Mouse (Mus musculus) forebrain, embryonic 11.5 days (tissue): ENCODE data around the gene Cc2d2a. TPM values are rescaled to one million over a fixed set of nuclear protein-coding genes. Genes with fewer than 3 reads are reported as not detected.
A peak's percentile ranks its signal among the peaks of the same experiment; 100 is the strongest.

Experiments used
- ATAC-seq: fragments of 200-750 bp; cut with Nextera tagmentation; replicated peaks from 2 replicates; pipeline ENCODE4 v1.8.0; 2017; ENCODE audit warnings: moderate TSS enrichment; ENCODE audit not compliant: low FRiP score
- DNase-seq: peaks from one replicate; pipeline ENCODE4 v3.0.0-alpha.2; 2017; ENCODE audit warnings: low spot score
- H3K27ac ChIP-seq: fragments of 300-500 bp; sonication (generic); 2 replicates; pipeline ENCODE4 v1.5.1; 2014; ENCODE audit warnings: low read depth, low read length
- H3K27me3 ChIP-seq: fragments of 300-500 bp; sonication (generic); 2 replicates; pipeline ENCODE4 v1.6.1; 2014; ENCODE audit warnings: mild to moderate bottlenecking, low read length, mixed read lengths; ENCODE audit not compliant: control insufficient read depth, insufficient read depth
- H3K36me3 ChIP-seq: fragments of 300-500 bp; sonication (generic); 2 replicates; pipeline ENCODE4 v1.6.1; 2014; ENCODE audit warnings: mild to moderate bottlenecking, low read length, moderate library complexity, mixed read lengths; ENCODE audit not compliant: control insufficient read depth, insufficient read depth
- H3K4me1 ChIP-seq: fragments of 300-500 bp; sonication (generic); replicated peaks from 2 replicates; pipeline ENCODE4 v1.6.1; 2014; ENCODE audit warnings: low read length, mixed read lengths; ENCODE audit not compliant: control insufficient read depth, insufficient read depth
- H3K4me2 ChIP-seq: fragments of 300-500 bp; sonication (generic); 2 replicates; pipeline ENCODE4 v1.6.1; 2014; ENCODE audit warnings: low read depth, mild to moderate bottlenecking, low read length, moderate library complexity, mixed read lengths; ENCODE audit not compliant: severe bottlenecking
- H3K4me3 ChIP-seq: fragments of 300-500 bp; sonication (generic); 2 replicates; pipeline ENCODE4 v1.5.1; 2014; ENCODE audit warnings: low read depth, low read length
- H3K9ac ChIP-seq: fragments of 300-500 bp; sonication (generic); 2 replicates; pipeline ENCODE4 v1.6.1; 2014; ENCODE audit warnings: low read length
- H3K9me3 ChIP-seq: fragments of 300-500 bp; sonication (generic); 2 replicates; pipeline ENCODE4 v1.6.1; 2016; ENCODE audit warnings: low read length, mixed read lengths; ENCODE audit not compliant: control insufficient read depth
- WGBS: fragments of 180-500 bp; shearing (Covaris S2); extraction: QIAGEN DNeasy Blood & Tissue Kit; methylation state at CpG from one replicate; pipeline ENCODE4 v1.1.7; 2014; 5-methylcytosine and 5-hydroxymethylcytosine counted together
- polyA plus RNA-seq: library from polyadenylated mRNA; unstranded; fragments of >200 nt; fragmentation: Nextera tagmentation; extraction: Ambion mirVana; gene quantifications from 2 replicates; pipeline ENCODE4 v1.2.1, GENCODE M21; 2014

Cc2d2a gene
- polyA plus RNA-seq, 1 experiment from 2014 or later: 9.2 TPM

DNA sequence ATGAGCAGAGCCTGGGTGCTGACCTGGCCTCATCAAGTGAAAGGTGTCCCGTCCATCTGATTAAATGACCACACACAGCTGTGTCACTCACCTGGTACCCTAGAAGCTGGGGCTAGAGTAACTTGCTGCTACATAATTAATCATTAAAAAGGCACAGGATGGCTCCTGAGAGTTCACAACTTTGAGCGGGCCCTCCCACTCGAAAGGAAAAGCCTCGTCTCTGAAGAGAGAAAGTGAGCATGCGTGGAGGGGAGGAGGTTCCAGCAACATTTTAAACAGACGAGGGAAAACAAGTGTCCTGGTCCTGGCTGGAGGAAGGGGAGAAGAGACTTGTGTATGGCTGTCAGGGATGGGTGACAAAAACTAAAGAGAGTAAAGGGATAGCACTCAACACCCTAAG lies 1.4 kb downstream of the Cc2d2a start:
- H3K27ac ChIP-seq: no peak overlapping the region
- no peaks in the 10 kb centered on the region for H3K9me3 ChIP-seq
- 57% methylated on average over 6 of the region's 6 CpGs for WGBS
- ATAC-seq: no peak
- no peaks in the 10 kb centered on the region for H3K36me3 ChIP-seq
- no peak for DNase-seq
- no peak overlapping the region for H3K4me3 ChIP-seq
- no peak overlapping the region for H3K4me2 ChIP-seq
- H3K4me1 ChIP-seq: peaks cover 9% of the 10 kb centered on the region; the same call in 1 of the 2 replicates
- H3K9ac ChIP-seq: no peak overlapping the region
- H3K27me3 ChIP-seq: no peaks in the 10 kb centered on the region

DNA sequence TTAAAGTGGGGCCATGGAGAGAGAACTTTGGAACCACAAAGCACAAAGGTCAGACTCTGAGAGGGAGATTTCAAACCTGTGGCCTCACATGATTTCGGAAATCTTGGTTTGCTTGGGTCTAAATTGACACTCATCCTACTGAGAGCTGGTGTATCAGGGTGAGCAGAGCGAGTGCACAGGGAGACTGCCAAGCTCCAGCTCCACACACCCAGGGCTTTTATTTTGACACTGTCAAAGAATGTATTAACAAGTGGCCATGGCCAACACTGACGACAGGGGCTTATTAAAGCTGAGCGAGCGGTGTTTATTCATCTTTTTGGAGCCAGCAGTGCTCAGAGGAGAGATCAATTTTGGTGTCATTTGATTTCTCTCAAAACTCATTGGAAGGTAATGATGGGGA lies 3.0 kb downstream of the Cc2d2a start:
- no peaks in the 10 kb centered on the region for H3K9me3 ChIP-seq
- no peak overlapping the region for H3K9ac ChIP-seq
- no peaks in the 10 kb centered on the region for H3K36me3 ChIP-seq
- peak overlapping the region; percentile 4; the same call in 1 of the 2 replicates for H3K4me3 ChIP-seq
- peak overlapping the region; percentile 36 for H3K4me2 ChIP-seq
- H3K4me1 ChIP-seq: peaks cover 9% of the 10 kb centered on the region; the same call in 1 of the 2 replicates
- ATAC-seq (peak; percentile 58; the same call in 1 of the 2 replicates), DNase-seq (no peak)
- no peak overlapping the region for H3K27ac ChIP-seq
- WGBS: 18% methylated on average over 5 of the region's 5 CpGs
- H3K27me3 ChIP-seq: no peaks in the 10 kb centered on the region

DNA sequence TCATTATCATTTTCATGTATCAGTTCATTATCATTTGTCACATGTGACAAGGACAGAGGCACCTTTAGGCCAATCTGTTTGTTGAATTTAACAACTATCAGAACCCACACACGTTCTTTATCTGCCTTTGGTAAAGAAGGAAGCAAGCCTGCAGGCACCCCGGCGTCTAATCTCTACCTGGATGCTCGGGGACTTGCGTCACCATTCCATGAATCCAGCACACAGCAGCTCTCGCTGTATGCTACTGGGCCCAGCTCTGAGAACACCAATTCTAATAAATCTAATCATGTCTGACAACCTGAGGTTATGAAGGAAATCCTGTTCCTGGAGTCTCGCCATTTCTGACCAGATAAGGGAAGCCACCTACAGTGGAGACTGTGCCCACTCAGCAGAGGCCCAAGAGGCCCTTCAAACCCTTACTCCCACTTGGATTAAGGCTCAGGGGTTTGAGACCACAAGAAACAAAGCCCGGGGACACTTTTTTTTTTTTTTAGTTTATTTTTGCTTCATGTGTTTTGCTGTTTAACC lies 7.0 kb downstream of the Cc2d2a start:
- Histone ChIP-seq H3K27me3 (no peaks in the 10 kb centered on the region), H3K4me1 (peaks cover 8% of the 10 kb centered on the region; the same call in 1 of the 2 replicates), H3K27ac (no peak overlapping the region), H3K4me2 (no peak overlapping the region), H3K9me3 (no peaks in the 10 kb centered on the region), H3K36me3 (no peaks in the 10 kb centered on the region), H3K9ac (no peak overlapping the region), H3K4me3 (no peak overlapping the region)
- DNase-seq (no peak), ATAC-seq (no peak)
- 85% methylated on average over 8 of the region's 8 CpGs for WGBS

DNA sequence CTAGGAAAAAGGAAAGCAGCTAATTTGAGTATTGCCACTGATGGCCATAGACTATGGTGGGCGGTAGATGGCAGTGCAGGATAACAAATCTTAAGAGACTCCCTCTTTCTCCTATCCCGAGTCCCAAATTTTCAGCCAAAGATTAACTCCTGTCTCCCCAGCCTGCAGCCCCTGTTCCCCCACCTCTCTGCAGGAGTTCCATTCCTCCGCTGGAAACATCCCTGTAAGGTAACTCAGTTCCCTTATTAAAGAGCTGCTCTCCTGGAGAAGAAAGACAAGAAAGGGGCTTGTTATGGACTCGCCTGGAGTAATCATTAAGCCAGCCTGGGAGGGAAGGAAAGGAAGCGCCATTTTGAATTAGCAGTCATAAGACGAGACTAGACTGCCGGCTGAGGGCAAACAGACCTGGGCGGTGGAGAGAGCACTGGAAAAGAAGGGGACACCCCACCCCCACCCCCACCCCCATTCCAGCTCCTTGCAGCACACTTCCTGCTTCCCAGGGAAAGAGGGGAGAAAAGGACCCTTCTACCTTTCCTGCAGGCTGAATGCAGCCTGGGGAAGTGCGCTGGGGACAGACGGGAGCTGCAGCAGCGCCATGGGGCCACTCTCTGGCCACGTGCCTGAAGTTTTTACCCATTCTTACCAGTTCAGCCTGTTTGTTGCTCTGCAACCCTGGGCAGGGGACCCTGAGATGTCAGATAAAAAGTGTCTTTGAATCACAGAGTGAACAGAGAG lies 10.2 kb downstream of the Cc2d2a start:
- H3K9me3 ChIP-seq: no peaks in the 10 kb centered on the region

DNA sequence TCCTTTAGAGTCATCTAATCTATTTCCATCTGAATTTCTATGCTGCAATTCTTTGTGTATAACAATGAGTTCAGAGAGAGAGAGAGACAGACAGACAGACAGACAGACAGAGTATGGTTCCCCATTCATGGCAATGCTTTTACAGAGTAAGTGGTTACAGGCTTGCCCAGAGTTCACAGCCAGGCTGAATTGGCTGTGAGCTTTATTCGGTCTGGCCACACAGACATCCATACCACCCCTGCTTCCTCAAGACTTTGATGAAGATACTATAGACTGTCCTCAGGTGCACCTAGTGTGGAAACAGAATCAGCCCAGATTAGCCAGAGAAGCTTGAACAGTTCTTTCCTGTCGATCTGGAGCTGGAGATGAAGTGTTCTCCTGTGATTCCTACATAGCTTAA lies 10.9 kb downstream of the Cc2d2a start:
- no peak for DNase-seq
- peak; percentile 5; the same call in 1 of the 2 replicates for ATAC-seq
- WGBS: 72% methylated on average over 2 of the region's 2 CpGs
- peak overlapping the region; percentile 60 for H3K4me2 ChIP-seq
- peaks cover 4% of the 10 kb centered on the region; the same call in 1 of the 2 replicates for H3K4me1 ChIP-seq
- no peaks in the 10 kb centered on the region for H3K9me3 ChIP-seq
- H3K9ac ChIP-seq: peak overlapping the region; percentile 79
- H3K4me3 ChIP-seq: peak overlapping the region; percentile 44; the same call in 1 of the 2 replicates
- no peaks in the 10 kb centered on the region; the same call in 1 of the 2 replicates for H3K36me3 ChIP-seq
- H3K27ac ChIP-seq: no peak overlapping the region
- H3K27me3 ChIP-seq: no peaks in the 10 kb centered on the region

More for the DNA sequence above, 10.2 kb downstream of the Cc2d2a start:
- Histone ChIP-seq H3K4me2 (peak overlapping the region; percentile 60), H3K27me3 (no peaks in the 10 kb centered on the region), H3K27ac (peak overlapping the region; percentile 65; the same call in 1 of the 2 replicates), H3K4me1 (peaks cover 4% of the 10 kb centered on the region; the same call in 1 of the 2 replicates), H3K4me3 (peak overlapping the region; percentile 44), H3K36me3 (no peaks in the 10 kb centered on the region), H3K9ac (peak overlapping the region; percentile 79)
- 1% methylated on average over 12 of the region's 12 CpGs for whole genome bisulfite sequencing
- DNase-seq: peak; percentile 81
- peak; percentile 92 for ATAC-seq

DNA sequence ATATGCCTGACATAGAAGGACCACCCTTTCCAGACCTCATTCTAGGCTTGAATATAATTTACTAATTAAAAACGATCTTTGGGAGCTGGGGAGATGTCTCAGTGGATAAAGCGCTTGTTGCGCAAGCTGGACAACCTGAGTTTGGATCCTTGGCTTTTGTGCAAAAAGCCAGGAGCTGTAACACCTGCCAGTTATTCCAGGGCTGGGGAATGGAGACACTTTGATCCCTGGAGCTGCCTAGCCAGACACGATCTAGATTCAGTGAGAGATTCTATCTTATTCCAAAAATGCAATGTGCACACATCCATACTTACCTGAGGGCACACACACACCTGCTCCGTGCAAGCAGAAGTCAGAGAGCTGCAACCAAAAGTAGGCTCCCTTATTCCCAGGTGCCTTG lies 23.3 kb downstream of the Cc2d2a start:
- Histone ChIP-seq H3K4me1 (no peaks in the 10 kb centered on the region), H3K36me3 (no peaks in the 10 kb centered on the region; the same call in 1 of the 2 replicates), H3K9me3 (no peaks in the 10 kb centered on the region), H3K9ac (no peak overlapping the region), H3K4me2 (no peak overlapping the region), H3K27ac (no peak overlapping the region), H3K27me3 (no peaks in the 10 kb centered on the region), H3K4me3 (no peak overlapping the region)
- ATAC-seq (no peak), DNase-seq (no peak)
- WGBS: 95% methylated on average over 5 of the region's 5 CpGs

DNA sequence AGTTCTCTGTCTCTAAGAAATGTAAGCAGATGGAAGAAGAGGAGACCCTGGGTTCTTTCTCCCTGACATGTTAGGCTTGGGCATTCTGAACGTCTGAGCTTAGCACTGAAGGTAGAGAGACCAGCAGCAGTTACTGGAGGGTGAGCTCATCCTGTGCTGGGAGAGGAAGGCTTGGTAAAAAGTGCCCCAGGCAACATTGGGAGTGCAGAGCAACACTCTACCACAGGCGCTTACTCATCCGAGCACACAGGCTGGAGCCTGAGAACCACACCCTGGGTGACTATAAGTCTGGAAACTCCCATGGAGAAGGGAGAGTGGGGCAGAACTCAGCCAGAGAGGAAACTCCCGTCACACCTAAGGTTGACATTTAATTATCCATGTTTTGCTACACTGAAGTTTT lies 30.3 kb downstream of the Cc2d2a start:
- Histone ChIP-seq H3K9me3 (no peaks in the 10 kb centered on the region), H3K27me3 (no peaks in the 10 kb centered on the region), H3K4me2 (no peak overlapping the region), H3K36me3 (peaks cover 4% of the 10 kb centered on the region; the same call in 1 of the 2 replicates), H3K4me3 (no peak overlapping the region), H3K4me1 (no peaks in the 10 kb centered on the region), H3K9ac (no peak overlapping the region), H3K27ac (no peak overlapping the region)
- no peak for DNase-seq
- ATAC-seq: no peak
- WGBS: 87% methylated on average over 4 of the region's 4 CpGs

DNA sequence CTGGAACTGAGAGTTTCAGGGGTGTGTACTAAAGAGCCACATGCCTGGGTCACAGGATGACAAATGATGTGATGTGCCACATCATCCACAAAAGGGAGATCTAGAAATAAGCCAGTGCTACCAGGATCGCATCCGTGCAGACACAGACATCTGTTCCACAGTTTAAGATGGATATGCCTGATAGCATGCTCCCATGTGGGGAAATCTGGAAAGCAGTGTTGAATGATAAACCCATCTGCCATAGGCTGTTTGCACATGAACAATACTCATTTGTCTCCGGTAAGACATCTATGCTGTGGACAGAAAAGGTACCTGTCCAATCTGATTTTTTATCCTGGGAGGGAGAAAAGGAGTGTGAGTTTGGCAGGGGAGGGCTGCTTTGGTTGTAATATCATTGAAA lies 35.0 kb downstream of the Cc2d2a start:
- DNase-seq (no peak), ATAC-seq (no peak)
- H3K4me3 ChIP-seq: no peak overlapping the region
- WGBS: 95% methylated on average over 3 of the region's 3 CpGs
- no peaks in the 10 kb centered on the region for H3K9me3 ChIP-seq
- H3K9ac ChIP-seq: no peak overlapping the region
- no peak overlapping the region for H3K4me2 ChIP-seq
- H3K27ac ChIP-seq: no peak overlapping the region
- H3K36me3 ChIP-seq: peaks cover 4% of the 10 kb centered on the region; the same call in 1 of the 2 replicates
- no peaks in the 10 kb centered on the region for H3K4me1 ChIP-seq
- no peaks in the 10 kb centered on the region for H3K27me3 ChIP-seq
